Mouse (Mus musculus) kidney, postnatal 14 days (tissue): ENCODE data around the gene Pip4p1.

Source experiments
- DNase-seq: peaks from one replicate; pipeline ENCODE4 v3.0.0; 2022; ENCODE audit warnings: mixed read lengths

Gene Pip4p1

GRCm38 (mm10) chr14:50892091-50892490 lies 38.6 kb downstream of the Pip4p1 start:
- no peak for DNase-seq

- DNase-seq = no peak
Observed at GRCm38 (mm10) chr14:50891621-50892020, 39.0 kb downstream of the Pip4p1 start.

DNA sequence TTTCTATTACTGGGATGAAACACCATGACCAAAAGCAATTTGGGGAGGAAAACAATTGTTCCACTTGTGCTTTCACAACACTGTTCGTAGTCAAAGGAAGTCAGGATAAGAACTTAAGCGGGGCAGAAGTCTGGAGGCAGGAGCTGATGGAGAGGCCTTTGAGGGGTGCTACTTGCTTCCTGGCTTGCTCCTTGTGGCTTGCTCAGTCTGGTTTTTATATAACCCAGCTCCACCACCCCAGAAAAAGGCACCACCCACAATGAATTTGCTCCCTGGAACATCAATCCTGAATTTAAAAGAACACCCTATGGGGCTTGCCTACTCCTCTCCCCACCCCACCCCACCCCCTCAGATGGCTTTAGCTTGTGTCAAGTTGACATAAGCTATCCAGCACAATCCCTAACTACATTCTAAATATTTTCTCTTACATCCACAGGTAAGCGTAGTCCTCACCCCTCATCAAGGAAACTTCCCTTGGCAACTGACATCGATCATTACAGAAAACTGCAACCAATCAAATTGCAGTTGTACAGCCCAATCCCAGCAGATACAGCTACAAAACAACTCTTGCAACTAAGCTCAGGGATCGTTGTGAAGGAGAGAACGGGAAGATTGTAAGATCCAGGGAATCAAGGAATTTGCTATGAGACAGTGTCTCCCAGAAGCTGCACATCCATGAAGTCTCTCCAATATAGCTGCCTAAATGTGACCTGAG lies 54.3 kb downstream of the Pip4p1 start:
- no peak for DNase-seq
